Mouse (Mus musculus): ENCODE results near the gene Abhd17c.
"Not testable (repeated sequence)": the region's sequence is repeated elsewhere in the genome, so short reads cannot be mapped to it uniquely, and the experiment has no call there.

GRCm38 (mm10) chr7:84123651-84124050 is 28.0 kb downstream of the Abhd17c start:
- not testable (repeated sequence) for TF ChIP-seq CTCF (IDR thresholded peaks at IDR 0.05; ENCODE audit: low read depth, low read length); POLR2A (IDR thresholded peaks at IDR 0.05; ENCODE audit: borderline replicate concordance, low read depth, low read length)
